Mouse (Mus musculus) spleen, adult 2 months (tissue): ENCODE results near the gene Tsc1. TPM values are rescaled to one million over a fixed set of nuclear protein-coding genes. Genes with fewer than 3 reads are reported as not detected.

Experiments used
- DNase-seq, 2 experiments: peaks; one replicate each; pipeline versions ENCODE4 v3.0.0 to v3.0.0-alpha.2; 2012 to 2021; ENCODE audit warnings: low spot score in 2 of 2, low read depth in 1 of 2
- H3K27ac ChIP-seq: fragments of 200-500 bp; 2 replicates; pipeline ENCODE4 v1.5.1; 2012; ENCODE audit warnings: low read length, inconsistent platforms; ENCODE audit not compliant: insufficient read depth
- H3K27me3 ChIP-seq: fragments of 200-500 bp; 2 replicates; pipeline ENCODE4 v1.6.1; 2012; ENCODE audit warnings: mild to moderate bottlenecking, moderate library complexity, low read length, inconsistent platforms; ENCODE audit not compliant: control insufficient read depth, insufficient read depth
- H3K36me3 ChIP-seq: fragments of 200-500 bp; 2 replicates; pipeline ENCODE4 v1.6.1; 2012; ENCODE audit warnings: mild to moderate bottlenecking, low read length, inconsistent platforms; ENCODE audit not compliant: control insufficient read depth, insufficient read depth
- H3K4me1 ChIP-seq: fragments of 200-500 bp; 2 replicates; pipeline ENCODE4 v1.6.1; 2011; ENCODE audit warnings: inconsistent platforms; ENCODE audit not compliant: control insufficient read depth, insufficient read depth, insufficient read length
- H3K4me3 ChIP-seq: fragments of 200-500 bp; 2 replicates; pipeline ENCODE4 v1.5.1; 2011; ENCODE audit warnings: mild to moderate bottlenecking, inconsistent platforms; ENCODE audit not compliant: insufficient read depth, insufficient read length; ENCODE audit errors: extremely low read depth
- CTCF ChIP-seq: fragments of 200-500 bp; IDR thresholded peaks from 2 replicates; pipeline ENCODE4 v1.5.1; 2011; ENCODE audit warnings: mild to moderate bottlenecking, inconsistent platforms; ENCODE audit not compliant: insufficient read depth, insufficient read length, insufficient replicate concordance; ENCODE audit errors: extremely low read depth
- POLR2A ChIP-seq: fragments of 200-500 bp; IDR thresholded peaks from 2 replicates; pipeline ENCODE4 v1.6.1; 2011; ENCODE audit warnings: low read depth, low read length, inconsistent platforms
- WGBS: fragments of 180-500 bp; shearing (Covaris S2); methylation state at CpG from one replicate; pipeline ENCODE4 v1.1.7; 2018; 5-methylcytosine and 5-hydroxymethylcytosine counted together
- polyA plus RNA-seq: library from polyadenylated mRNA; depleted of rRNA; stranded (reverse); fragments of >200 nt; gene quantifications from 2 replicates; pipeline ENCODE4 v1.2.3, GENCODE M21; 2012

The Tsc1 gene
- polyA plus RNA-seq, 1 experiment, result 12.1 TPM

GRCm38 (mm10) chr2:28616874-28617273 lies 24.2 kb upstream of the Tsc1 start:
- 79% methylated on average over 9 of the region's 9 CpGs for WGBS
- Histone ChIP-seq H3K27ac (no peak overlapping the region; the same call in 1 of the 2 replicates), H3K36me3 (no peaks in the 10 kb centered on the region), H3K27me3 (no peaks in the 10 kb centered on the region), H3K4me3 (no peak overlapping the region), H3K4me1 (peaks cover 7% of the 10 kb centered on the region; the same call in 1 of the 2 replicates)
- DNase-seq, result no peak
- TF ChIP-seq POLR2A, result no peak
- no peak for TF ChIP-seq CTCF

- Histone ChIP-seq H3K36me3 (no peaks in the 10 kb centered on the region), H3K27ac (no peak overlapping the region; the same call in 1 of the 2 replicates), H3K4me1 (peaks cover 7% of the 10 kb centered on the region; the same call in 1 of the 2 replicates), H3K4me3 (no peak overlapping the region), H3K27me3 (no peaks in the 10 kb centered on the region)
- 63% methylated on average over 8 of the region's 8 CpGs for WGBS
- no peak for DNase-seq
- TF ChIP-seq CTCF (no peak), POLR2A (no peak)
Measured at GRCm38 (mm10) chr2:28617498-28618486, 23.2 kb upstream of the Tsc1 start.

GRCm38 (mm10) chr2:28618777-28619336 lies 22.2 kb upstream of the Tsc1 start:
- TF ChIP-seq CTCF, result no peak
- TF ChIP-seq POLR2A, result no peak

GRCm38 (mm10) chr2:28619369-28619768 lies 21.7 kb upstream of the Tsc1 start:
- no peaks in the 10 kb centered on the region for H3K36me3 ChIP-seq
- no peak for DNase-seq
- no peak overlapping the region for H3K4me3 ChIP-seq
- WGBS, result 83% methylated on average over 6 of the region's 6 CpGs
- peaks cover 7% of the 10 kb centered on the region; the same call in 1 of the 2 replicates for H3K4me1 ChIP-seq
- no peak overlapping the region for H3K27ac ChIP-seq
- H3K27me3 ChIP-seq, result no peaks in the 10 kb centered on the region
- no peak for TF ChIP-seq CTCF
- no peak for TF ChIP-seq POLR2A

More at GRCm38 (mm10) chr2:28618777-28619336, 22.2 kb upstream of the Tsc1 start:
- no peak overlapping the region for H3K4me3 ChIP-seq
- DNase-seq, result no peak
- H3K27ac ChIP-seq, result no peak overlapping the region; the same call in 1 of the 2 replicates
- no peaks in the 10 kb centered on the region for H3K27me3 ChIP-seq
- WGBS, result 41% methylated on average over 6 of the region's 6 CpGs
- H3K36me3 ChIP-seq, result no peaks in the 10 kb centered on the region
- peaks cover 7% of the 10 kb centered on the region; the same call in 1 of the 2 replicates for H3K4me1 ChIP-seq

GRCm38 (mm10) chr2:28620522-28620921 lies 20.5 kb upstream of the Tsc1 start:
- Histone ChIP-seq H3K4me3 (peak overlapping the region; percentile 28; the same call in 1 of the 2 replicates), H3K36me3 (no peaks in the 10 kb centered on the region), H3K27me3 (no peaks in the 10 kb centered on the region), H3K4me1 (peaks cover 7% of the 10 kb centered on the region; the same call in 1 of the 2 replicates), H3K27ac (no peak overlapping the region)
- TF ChIP-seq POLR2A (no peak), CTCF (no peak)
- WGBS, result 53% methylated on average over 10 of the region's 10 CpGs
- no peak for DNase-seq

GRCm38 (mm10) chr2:28621111-28621510 lies 19.9 kb upstream of the Tsc1 start:
- H3K27me3 ChIP-seq, result no peaks in the 10 kb centered on the region
- H3K36me3 ChIP-seq, result no peaks in the 10 kb centered on the region
- no peak for TF ChIP-seq POLR2A
- H3K27ac ChIP-seq, result no peak overlapping the region
- peak overlapping the region; percentile 28; the same call in 1 of the 2 replicates for H3K4me3 ChIP-seq
- DNase-seq, result no peak
- 2% methylated on average over 2 of the region's 2 CpGs for WGBS
- H3K4me1 ChIP-seq, result peaks cover 7% of the 10 kb centered on the region; the same call in 1 of the 2 replicates
